Mouse (Mus musculus) limb, embryonic 10.5 days (tissue): Measurements from ENCODE around the gene Hpcal4. TPM values are rescaled to one million over a fixed set of nuclear protein-coding genes. Genes with fewer than 3 reads are reported as not detected.

ENCODE experiments used
- DNase-seq: peaks from one replicate; pipeline ENCODE4 v3.0.0-alpha.2; 2017; ENCODE audit warnings: low spot score
- H3K27ac ChIP-seq: fragments of 300-500 bp; sonication (generic); 2 replicates; pipeline ENCODE4 v1.5.1; 2016; ENCODE audit warnings: mild to moderate bottlenecking
- H3K27me3 ChIP-seq: fragments of 300-500 bp; sonication (generic); 2 replicates; pipeline ENCODE4 v1.6.1; 2016; ENCODE audit warnings: low read depth, mild to moderate bottlenecking; ENCODE audit not compliant: poor library complexity, severe bottlenecking
- H3K36me3 ChIP-seq: fragments of 300-500 bp; sonication (generic); 2 replicates; pipeline ENCODE4 v1.6.1; 2016; ENCODE audit warnings: mild to moderate bottlenecking, moderate library complexity
- H3K4me1 ChIP-seq: fragments of 300-500 bp; sonication (generic); 2 replicates; pipeline ENCODE4 v1.6.1; 2016
- H3K4me3 ChIP-seq: fragments of 300-500 bp; sonication (generic); 2 replicates; pipeline ENCODE4 v1.5.1; 2016; ENCODE audit warnings: mild to moderate bottlenecking, moderate library complexity
- H3K9me3 ChIP-seq: fragments of 300-500 bp; sonication (generic); replicated peaks from 2 replicates; pipeline ENCODE4 v1.6.1; 2016; ENCODE audit warnings: mild to moderate bottlenecking
- WGBS: fragments of 180-500 bp; shearing (Covaris S2); methylation state at CpG from one replicate; pipeline ENCODE4 v1.1.7; 2016; 5-methylcytosine and 5-hydroxymethylcytosine counted together
- polyA plus RNA-seq: library from polyadenylated mRNA; unstranded; fragments of >200 nt; fragmentation: Nextera tagmentation; extraction: Ambion mirVana; gene quantifications from 2 replicates; pipeline ENCODE4 v1.2.1, GENCODE M21; 2016

Gene Hpcal4
- polyA plus RNA-seq, 1 experiment from 2014 or later: 0.28 TPM

GRCm38 (mm10) chr4:123211453-123211852 lies 28.4 kb downstream of the Hpcal4 start:
- Histone ChIP-seq H3K4me1 (no peaks in the 10 kb centered on the region; the same call in 1 of the 2 replicates), H3K27ac (no peak overlapping the region), H3K4me3 (no peak overlapping the region), H3K27me3 (0 out of 2 replicates have a peak, but pooled peaks cover 16% of the 10 kb centered on the region), H3K36me3 (no peaks in the 10 kb centered on the region), H3K9me3 (no peaks in the 10 kb centered on the region)
- WGBS: 62% methylated on average over 5 of the region's 5 CpGs
- DNase-seq: no peak

- no peaks in the 10 kb centered on the region for H3K36me3 ChIP-seq
- 0 out of 2 replicates have a peak, but pooled peaks cover 15% of the 10 kb centered on the region for H3K27me3 ChIP-seq
- H3K27ac ChIP-seq: no peak overlapping the region
- DNase-seq: no peak
- H3K4me3 ChIP-seq: no peak overlapping the region
- no peaks in the 10 kb centered on the region for H3K9me3 ChIP-seq
- H3K4me1 ChIP-seq: no peaks in the 10 kb centered on the region; the same call in 1 of the 2 replicates
- WGBS: 63% methylated on average over 2 of the region's 2 CpGs
Measured at GRCm38 (mm10) chr4:123212330-123212729, 29.3 kb downstream of the Hpcal4 start.

GRCm38 (mm10) chr4:123213975-123214374 lies 30.9 kb downstream of the Hpcal4 start:
- H3K9me3 ChIP-seq: no peaks in the 10 kb centered on the region
- no peaks in the 10 kb centered on the region for H3K36me3 ChIP-seq
- no peaks in the 10 kb centered on the region; the same call in 1 of the 2 replicates for H3K4me1 ChIP-seq
- no peak overlapping the region for H3K4me3 ChIP-seq
- no peak for DNase-seq
- 0 out of 2 replicates have a peak, but pooled peaks cover 3% of the 10 kb centered on the region for H3K27me3 ChIP-seq
- WGBS: 97% methylated on average over 9 of the region's 9 CpGs
- no peak overlapping the region for H3K27ac ChIP-seq

- DNase-seq: no peak
- Histone ChIP-seq H3K27ac (no peak overlapping the region), H3K4me1 (peaks cover 4% of the 10 kb centered on the region), H3K36me3 (no peaks in the 10 kb centered on the region), H3K4me3 (no peak overlapping the region), H3K27me3 (no peaks in the 10 kb centered on the region), H3K9me3 (no peaks in the 10 kb centered on the region)
- WGBS: 84% methylated on average over 1 of the region's 1 CpGs
Measured at GRCm38 (mm10) chr4:123215367-123215766, 32.3 kb downstream of the Hpcal4 start.

- Histone ChIP-seq H3K27me3 (no peaks in the 10 kb centered on the region), H3K27ac (no peak overlapping the region), H3K4me1 (peaks cover 5% of the 10 kb centered on the region), H3K9me3 (no peaks in the 10 kb centered on the region), H3K36me3 (no peaks in the 10 kb centered on the region), H3K4me3 (no peak overlapping the region)
- WGBS: 19% methylated on average over 1 of the region's 1 CpGs
- DNase-seq: peak; percentile 68
Measured at GRCm38 (mm10) chr4:123216782-123217181, 33.8 kb downstream of the Hpcal4 start.

GRCm38 (mm10) chr4:123219720-123220357 lies 36.8 kb downstream of the Hpcal4 start:
- no peaks in the 10 kb centered on the region for H3K36me3 ChIP-seq
- 72% methylated on average over 15 of the region's 15 CpGs for WGBS
- H3K27me3 ChIP-seq: no peaks in the 10 kb centered on the region

GRCm38 (mm10) chr4:123220637-123221036 lies 37.6 kb downstream of the Hpcal4 start:
- Histone ChIP-seq H3K27me3 (no peaks in the 10 kb centered on the region), H3K4me1 (peaks cover 6% of the 10 kb centered on the region), H3K36me3 (no peaks in the 10 kb centered on the region), H3K4me3 (no peak overlapping the region), H3K27ac (no peak overlapping the region), H3K9me3 (no peaks in the 10 kb centered on the region)
- WGBS: 82% methylated on average over 4 of the region's 4 CpGs
- no peak for DNase-seq

More at GRCm38 (mm10) chr4:123219720-123220357, 36.8 kb downstream of the Hpcal4 start:
- no peak overlapping the region for H3K27ac ChIP-seq
- H3K9me3 ChIP-seq: no peaks in the 10 kb centered on the region
- peak; percentile 82 for DNase-seq
- H3K4me1 ChIP-seq: peaks cover 5% of the 10 kb centered on the region
- H3K4me3 ChIP-seq: no peak overlapping the region

- no peak for DNase-seq
- 41% methylated on average over 3 of the region's 3 CpGs for WGBS
- H3K4me3 ChIP-seq: no peak overlapping the region
Measured at GRCm38 (mm10) chr4:123223309-123223708, 40.3 kb downstream of the Hpcal4 start.

GRCm38 (mm10) chr4:123225718-123226403 lies 42.8 kb downstream of the Hpcal4 start:
- no peaks in the 10 kb centered on the region for H3K36me3 ChIP-seq
- H3K9me3 ChIP-seq: no peaks in the 10 kb centered on the region
- WGBS: 59% methylated on average over 10 of the region's 10 CpGs
- no peak overlapping the region for H3K27ac ChIP-seq
- peaks cover 29% of the 10 kb centered on the region for H3K27me3 ChIP-seq
- no peak overlapping the region for H3K4me3 ChIP-seq
- DNase-seq: no peak
- H3K4me1 ChIP-seq: peaks cover 33% of the 10 kb centered on the region

More at GRCm38 (mm10) chr4:123223309-123223708, 40.3 kb downstream of the Hpcal4 start:
- no peaks in the 10 kb centered on the region for H3K36me3 ChIP-seq
- H3K27me3 ChIP-seq: peaks cover 4% of the 10 kb centered on the region; the same call in 1 of the 2 replicates
- peaks cover 26% of the 10 kb centered on the region for H3K4me1 ChIP-seq
- no peak overlapping the region for H3K27ac ChIP-seq
- no peaks in the 10 kb centered on the region for H3K9me3 ChIP-seq

GRCm38 (mm10) chr4:123227707-123228106 lies 44.7 kb downstream of the Hpcal4 start:
- no peaks in the 10 kb centered on the region for H3K36me3 ChIP-seq
- DNase-seq: no peak
- no peak overlapping the region for H3K4me3 ChIP-seq
- H3K9me3 ChIP-seq: no peaks in the 10 kb centered on the region
- peaks cover 44% of the 10 kb centered on the region for H3K27me3 ChIP-seq
- 0 out of 2 replicates have a peak overlapping the region, but pooled peaks have one; percentile 4 for H3K27ac ChIP-seq
- 44% methylated on average over 4 of the region's 4 CpGs for WGBS
- H3K4me1 ChIP-seq: peaks cover 33% of the 10 kb centered on the region

- Histone ChIP-seq H3K4me3 (no peak overlapping the region), H3K9me3 (no peaks in the 10 kb centered on the region), H3K27me3 (peaks cover 50% of the 10 kb centered on the region), H3K27ac (no peak overlapping the region), H3K4me1 (peaks cover 35% of the 10 kb centered on the region), H3K36me3 (no peaks in the 10 kb centered on the region)
- 26% methylated on average over 2 of the region's 2 CpGs for WGBS
- peak; percentile 57 for DNase-seq
Measured at GRCm38 (mm10) chr4:123228270-123228669, 45.2 kb downstream of the Hpcal4 start.

GRCm38 (mm10) chr4:123229166-123229565 lies 46.1 kb downstream of the Hpcal4 start:
- H3K36me3 ChIP-seq: no peaks in the 10 kb centered on the region
- no peak for DNase-seq
- 57% methylated on average over 11 of the region's 11 CpGs for WGBS
- no peak overlapping the region for H3K27ac ChIP-seq
- peaks cover 44% of the 10 kb centered on the region for H3K4me1 ChIP-seq
- no peaks in the 10 kb centered on the region for H3K9me3 ChIP-seq
- peaks cover 59% of the 10 kb centered on the region for H3K27me3 ChIP-seq
- no peak overlapping the region for H3K4me3 ChIP-seq

- WGBS: 71% methylated on average over 3 of the region's 3 CpGs
- Histone ChIP-seq H3K36me3 (no peaks in the 10 kb centered on the region), H3K4me1 (peaks cover 49% of the 10 kb centered on the region), H3K9me3 (no peaks in the 10 kb centered on the region), H3K27me3 (peaks cover 89% of the 10 kb centered on the region), H3K4me3 (peak overlapping the region; percentile 59; the same call in 1 of the 2 replicates), H3K27ac (no peak overlapping the region)
- DNase-seq: no peak
Measured at GRCm38 (mm10) chr4:123232841-123233240, 49.8 kb downstream of the Hpcal4 start.
